Mouse (Mus musculus) layer of hippocampus, postnatal 36 days (tissue): ENCODE results near the gene Lamc2. TPM values are rescaled to one million over a fixed set of nuclear protein-coding genes. Genes with fewer than 3 reads are reported as not detected.
"Not testable (repeated sequence)": the region's sequence is repeated elsewhere in the genome, so short reads cannot be mapped to it uniquely, and the experiment has no call there.

ENCODE experiments used
- DNase-seq, 2 experiments: peaks; one replicate each; pipeline ENCODE4 v3.0.0; 2022
- total RNA-seq, 2 experiments: library from RNA; stranded (reverse); gene quantifications; 2 replicates each; pipeline ENCODE4 v1.2.3; 2021

Gene Lamc2
- total RNA-seq, 2 experiments from 2014 or later: 1.6 to 2.1 TPM

DNA sequence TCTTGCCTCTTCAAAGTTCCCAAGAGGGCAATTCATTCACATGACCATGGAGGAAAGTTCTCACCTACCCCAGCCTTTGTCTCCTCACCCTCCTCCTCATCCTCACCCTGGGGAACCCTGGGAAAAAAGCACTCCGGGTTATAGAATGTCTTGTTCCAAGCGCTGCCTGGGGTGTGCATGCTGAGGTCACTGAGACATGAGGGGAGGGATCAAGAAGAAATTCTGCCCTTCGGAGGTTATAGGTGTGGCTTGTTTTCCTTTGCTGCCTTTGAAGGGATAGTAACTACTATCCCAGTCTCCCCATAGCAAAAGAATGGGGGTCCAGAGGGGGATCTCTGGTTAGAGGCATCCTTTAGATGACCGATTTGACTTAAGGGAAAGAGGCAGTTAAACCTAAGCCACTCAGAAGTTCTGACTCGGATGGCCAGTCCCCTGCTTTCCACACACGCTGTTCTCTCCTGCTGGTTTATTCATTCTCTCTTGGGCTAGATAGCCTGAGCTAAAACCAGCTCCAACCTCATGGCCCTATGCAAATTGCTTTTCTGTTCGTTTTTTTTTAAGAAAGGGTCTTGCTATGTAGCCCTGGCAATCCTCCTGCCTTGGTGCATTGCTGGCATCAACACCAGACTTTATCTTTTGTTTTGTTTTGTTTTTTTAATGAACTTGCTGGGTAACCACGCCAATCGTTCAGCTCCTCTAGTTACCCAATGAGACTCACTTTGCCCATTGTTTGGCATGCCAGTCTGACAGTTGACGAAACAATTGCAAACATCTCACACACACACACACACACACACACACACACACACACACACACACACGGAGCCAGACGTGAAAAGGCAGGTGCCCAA lies 91.8 kb downstream of the Lamc2 start:
- DNase-seq: no peak

DNA sequence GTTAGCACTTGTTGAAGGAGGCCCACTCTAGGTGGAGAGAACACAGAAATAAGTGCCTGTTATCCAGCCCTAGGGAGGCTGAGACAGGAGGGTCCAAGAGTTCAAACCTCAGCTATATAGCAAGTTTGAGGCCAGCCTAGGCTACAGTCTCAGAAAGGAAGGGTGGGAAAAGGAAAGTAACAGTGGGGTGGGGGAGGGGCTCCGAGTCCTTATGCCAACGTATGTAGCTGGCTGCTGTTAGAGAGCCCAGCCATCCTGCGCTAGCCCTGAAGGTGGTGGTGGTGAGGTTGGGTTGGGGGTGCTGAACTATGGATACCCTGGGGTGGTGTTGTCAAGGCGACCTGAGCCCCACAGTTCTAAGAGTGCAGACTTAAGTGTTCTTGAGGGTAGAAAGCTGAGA lies 92.7 kb downstream of the Lamc2 start:
- DNase-seq: no peak

GRCm38 (mm10) chr1:153093172-153093571 lies 93.1 kb downstream of the Lamc2 start:
- DNase-seq: no peak

DNA sequence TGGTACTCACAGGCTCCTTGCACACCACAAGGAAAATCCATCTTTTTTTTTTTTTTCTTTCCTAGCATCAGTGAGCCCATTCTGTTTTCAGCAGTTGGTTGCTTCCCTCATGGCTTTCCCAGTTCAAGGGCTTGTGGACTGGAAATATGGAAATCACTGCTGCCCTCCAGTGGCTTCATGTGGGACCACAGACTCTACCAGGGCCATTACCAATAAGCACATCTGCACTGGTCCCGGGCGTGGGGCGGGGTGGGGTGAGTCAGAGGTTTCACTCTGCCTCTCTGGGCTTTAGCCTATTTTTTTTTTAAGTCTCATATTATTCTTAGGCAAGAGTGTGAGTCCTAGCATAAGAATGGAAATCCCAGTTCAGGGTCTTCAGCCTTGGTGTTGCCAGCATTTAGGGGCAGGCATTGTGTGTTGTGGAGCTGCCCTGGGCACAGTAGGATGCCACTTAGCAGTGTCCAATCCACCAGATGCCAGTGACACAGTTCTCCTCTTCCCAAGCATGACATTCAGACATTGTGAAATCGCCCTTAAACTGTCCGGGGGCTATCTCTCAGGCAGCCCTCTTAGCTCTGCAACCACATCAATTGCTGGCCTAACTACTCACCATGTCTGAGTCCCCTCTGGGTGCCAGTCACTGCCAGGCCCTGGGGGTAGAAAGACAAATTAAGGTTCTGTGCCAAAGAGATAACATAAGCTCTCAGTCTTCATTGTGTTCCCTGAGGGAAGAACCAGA lies 93.8 kb downstream of the Lamc2 start:
- peak; percentile 57 to 66 for DNase-seq

- DNase-seq: no peak
Measured at GRCm38 (mm10) chr1:153091438-153092236, 94.6 kb downstream of the Lamc2 start.

GRCm38 (mm10) chr1:153090807-153091206 lies 95.4 kb downstream of the Lamc2 start:
- DNase-seq: no peak

GRCm38 (mm10) chr1:153090081-153090480 lies 96.2 kb downstream of the Lamc2 start:
- DNase-seq: no peak

GRCm38 (mm10) chr1:153087771-153088170 lies 98.5 kb downstream of the Lamc2 start:
- no peak for DNase-seq

GRCm38 (mm10) chr1:153085198-153085597 lies 101.0 kb downstream of the Lamc2 start:
- no peak for DNase-seq

DNA sequence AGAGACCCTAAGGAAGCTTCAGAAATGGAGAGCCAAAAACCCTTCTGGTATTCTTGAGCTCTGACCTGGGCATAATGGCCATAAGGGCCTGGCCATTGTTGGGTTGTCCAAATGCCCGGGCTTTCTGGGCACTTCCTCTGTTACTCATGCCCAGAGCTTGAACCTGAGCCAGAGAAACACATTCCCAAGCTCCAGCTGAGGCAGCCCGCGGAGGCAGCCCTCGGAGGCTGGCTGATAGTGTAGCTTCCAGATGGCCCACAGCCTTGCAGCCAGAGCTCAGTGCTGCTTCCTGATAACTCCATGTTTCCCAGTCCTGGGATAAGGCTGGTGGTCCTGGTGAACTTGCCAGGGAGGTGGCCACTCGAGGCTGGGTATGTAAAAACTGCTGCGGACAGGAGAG lies 102.1 kb downstream of the Lamc2 start:
- DNase-seq: peak; percentile 36 to 44

DNA sequence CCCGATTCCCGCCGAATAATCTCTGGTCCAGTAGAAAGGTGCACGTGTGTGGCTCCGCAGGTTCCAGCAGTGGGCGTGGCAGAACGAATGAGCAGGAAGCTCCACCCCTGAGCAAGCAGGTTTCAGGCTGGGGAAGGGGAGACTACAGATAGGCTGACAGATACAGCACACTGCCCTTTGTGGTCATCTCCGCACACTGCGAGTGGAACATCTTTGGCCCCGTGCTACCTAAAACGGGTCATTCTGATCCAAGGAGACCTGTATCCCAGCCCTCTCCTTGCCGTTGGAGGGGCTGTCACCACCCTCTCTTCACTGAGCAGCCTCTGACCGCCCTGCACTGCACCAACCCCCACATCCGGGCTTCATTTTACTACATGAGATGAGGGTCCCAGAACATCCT lies 103.0 kb downstream of the Lamc2 start:
- DNase-seq: not testable (repeated sequence)

GRCm38 (mm10) chr1:153075955-153076354 lies 110.3 kb downstream of the Lamc2 start:
- no peak for DNase-seq

- DNase-seq: no peak
Measured at GRCm38 (mm10) chr1:153075087-153075736, 111.0 kb downstream of the Lamc2 start.

- no peak for DNase-seq
Measured at GRCm38 (mm10) chr1:153073441-153073840, 112.8 kb downstream of the Lamc2 start.

Other genes with a start within 250 kb of the Lamc2 start
- gene Nmnat2, start 231.5 kb downstream of the Lamc2 start, total RNA-seq: 100 to 1,000 TPM; 131 to 133 TPM
- gene Lamc1, start 146.3 kb upstream of the Lamc2 start, total RNA-seq: 10 to 100 TPM; 25.3 to 34.8 TPM
- gene Shcbp1l, start 238.7 kb upstream of the Lamc2 start, total RNA-seq: 1 to 10 TPM; 3.8 to 6.0 TPM